Mouse (Mus musculus) fibroblast of lung, adult 2 months (primary cell): ENCODE results near the gene Irak1.
A peak's percentile ranks its signal among the peaks of the same experiment; 100 is the strongest.

Experiments used
- DNase-seq: peaks from one replicate; pipeline ENCODE4 v3.0.0-alpha.2; 2011; ENCODE audit warnings: low read depth

Irak1 gene

DNA sequence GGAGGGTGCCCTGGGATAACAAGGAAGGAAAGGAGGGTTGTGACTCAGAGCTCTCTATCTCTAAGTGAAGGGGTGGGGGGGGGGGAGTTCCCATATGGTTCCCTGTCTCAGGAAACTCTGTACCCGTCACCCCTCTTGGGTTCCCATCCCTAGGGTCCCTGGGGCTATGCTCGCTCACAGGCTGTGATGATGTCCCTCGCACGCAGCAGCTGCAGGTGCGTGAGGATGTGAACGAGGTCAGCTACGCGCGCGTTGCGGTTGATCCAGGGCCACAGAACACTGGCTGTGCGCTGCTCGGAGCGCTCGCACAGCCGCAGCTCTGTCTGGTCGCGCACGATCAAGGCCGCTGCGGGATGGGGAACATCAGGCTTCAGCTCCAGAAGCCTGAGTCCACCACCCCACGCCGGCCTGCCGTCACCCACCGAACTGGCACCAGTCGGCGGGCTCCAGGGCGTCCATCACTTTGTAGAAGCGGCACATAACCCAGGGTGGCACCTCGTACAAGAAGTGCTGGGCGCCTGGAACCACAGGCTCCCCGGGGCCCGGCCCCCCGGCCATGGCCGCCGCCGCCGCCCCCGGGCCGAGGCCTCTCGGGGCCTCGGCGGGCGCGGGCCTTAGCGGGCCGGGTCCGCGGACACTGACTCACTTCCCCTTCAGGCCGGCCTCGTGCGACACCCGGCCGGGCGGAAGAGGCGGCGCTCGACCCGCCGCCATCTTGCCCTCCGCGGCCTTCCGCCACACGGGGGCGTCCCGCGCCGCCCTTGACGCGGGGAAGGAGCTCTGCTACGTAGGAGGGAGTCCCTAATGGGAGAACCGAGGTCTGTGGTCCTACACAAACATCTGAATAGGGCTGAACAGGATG, at the start of gene Irak1:
Gene Irak1 (minus strand): TSS at position 731 of the 862 bp plus-strand sequence.
- DNase-seq: no peak

DNA sequence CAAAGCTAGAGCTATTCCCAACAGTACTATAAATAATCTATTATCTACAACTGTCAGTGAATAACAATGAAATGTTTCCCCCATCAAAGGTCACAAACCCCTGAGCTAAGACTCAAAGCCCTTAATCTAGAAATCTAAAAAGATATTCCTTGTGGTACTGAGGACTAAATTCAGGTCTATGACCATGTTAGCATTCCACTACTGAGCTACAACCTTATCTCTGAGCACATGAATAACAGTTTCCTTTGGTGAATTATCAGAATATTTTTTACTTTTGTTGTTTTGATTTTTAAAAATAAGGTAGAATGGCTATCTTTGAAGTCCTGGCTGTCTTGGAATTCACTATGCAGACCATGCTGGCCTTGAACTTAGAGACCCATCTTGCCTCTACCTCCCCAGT, 47.1 kb upstream of the Irak1 start:
- DNase-seq: no peak

DNA sequence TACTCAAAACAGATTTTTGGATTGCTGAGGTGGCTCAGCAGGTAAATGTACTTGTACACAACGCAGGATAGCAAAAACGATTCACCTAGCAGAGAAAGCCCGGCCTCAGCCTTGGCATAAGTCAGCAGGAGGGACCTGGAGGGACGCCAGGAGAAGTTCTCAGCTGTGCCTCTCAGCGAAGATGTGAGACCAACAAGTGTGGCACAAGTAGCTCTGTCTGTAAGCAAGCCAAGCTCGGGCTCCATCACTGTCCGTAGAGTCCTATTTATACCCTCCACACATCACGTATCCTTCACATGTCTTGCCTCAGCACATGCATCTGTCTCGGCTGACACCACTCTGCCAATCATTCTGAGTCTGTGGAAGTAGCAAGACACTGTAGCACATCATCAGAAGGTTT, 44.2 kb upstream of the Irak1 start:
- DNase-seq: no peak

DNA sequence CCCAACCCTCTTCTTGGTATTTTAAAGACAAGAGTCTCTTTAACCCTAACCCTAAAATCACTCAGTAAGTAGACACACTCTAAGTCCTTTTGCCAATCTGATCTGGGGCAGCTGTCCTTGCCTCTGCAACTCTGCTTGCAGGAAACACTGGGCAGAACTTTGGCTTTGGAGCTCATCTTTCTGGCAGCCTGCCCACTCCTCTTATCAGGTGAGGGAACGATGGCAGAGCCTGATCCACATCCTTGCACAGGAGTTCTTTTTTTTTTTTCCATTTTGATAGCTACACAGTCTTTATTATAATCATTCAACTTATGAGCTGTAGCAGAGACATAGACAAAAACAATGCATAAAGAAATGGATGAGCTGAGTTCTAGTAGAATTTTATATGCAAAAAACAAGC, 21.4 kb upstream of the Irak1 start:
- DNase-seq: no peak

DNA sequence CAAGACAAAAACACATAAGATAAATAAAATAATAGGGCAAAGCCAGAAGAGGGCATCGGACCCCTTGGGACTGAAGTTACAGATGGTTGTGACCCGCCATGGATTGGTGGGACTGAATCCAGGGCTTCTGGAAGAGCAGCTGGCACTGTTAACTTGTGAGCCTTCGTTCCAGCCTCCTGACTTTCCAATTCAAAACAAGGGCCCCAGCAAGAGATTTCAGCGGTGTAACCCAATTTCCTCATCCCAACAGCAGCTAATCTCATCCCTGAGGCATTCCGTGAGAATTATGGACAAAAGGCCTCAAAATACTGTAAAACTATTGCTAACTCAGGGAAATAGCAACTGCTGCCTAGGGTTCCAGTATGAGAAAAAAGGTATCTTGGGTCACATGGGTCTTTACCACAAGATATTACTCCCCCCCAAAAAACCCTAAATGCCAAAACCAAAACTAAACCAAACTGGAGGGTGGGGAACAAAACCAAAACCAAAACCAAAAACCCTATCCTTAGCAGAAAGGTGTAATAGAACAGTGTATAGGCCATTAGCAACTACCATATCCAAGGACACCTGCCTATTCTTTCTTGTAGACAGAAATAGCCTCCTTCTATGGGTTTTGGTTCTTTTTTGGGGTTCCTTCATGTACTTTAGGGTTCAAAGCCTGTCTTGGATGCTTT, 14.1 kb upstream of the Irak1 start:
- no peak for DNase-seq

DNA sequence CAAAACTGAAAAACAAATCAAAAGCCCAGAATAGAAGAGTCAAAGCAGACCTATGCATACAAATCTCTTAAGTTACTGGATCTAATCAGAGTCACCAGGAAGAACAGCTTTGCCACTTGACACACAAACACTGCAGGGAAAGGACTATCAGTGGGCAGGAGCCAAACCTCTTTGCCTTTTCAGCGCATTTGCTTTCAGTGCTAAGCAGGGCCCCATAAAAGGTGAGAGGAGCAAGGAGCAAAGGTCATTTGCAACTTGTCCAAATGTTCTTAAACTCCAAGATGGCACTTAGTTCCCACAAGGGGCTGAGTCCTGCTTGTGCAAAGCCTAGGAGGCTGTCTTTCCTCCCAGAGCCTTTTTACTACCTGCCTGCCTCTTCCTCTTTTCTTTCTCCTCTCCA, 6.3 kb upstream of the Irak1 start:
- DNase-seq: no peak

DNA sequence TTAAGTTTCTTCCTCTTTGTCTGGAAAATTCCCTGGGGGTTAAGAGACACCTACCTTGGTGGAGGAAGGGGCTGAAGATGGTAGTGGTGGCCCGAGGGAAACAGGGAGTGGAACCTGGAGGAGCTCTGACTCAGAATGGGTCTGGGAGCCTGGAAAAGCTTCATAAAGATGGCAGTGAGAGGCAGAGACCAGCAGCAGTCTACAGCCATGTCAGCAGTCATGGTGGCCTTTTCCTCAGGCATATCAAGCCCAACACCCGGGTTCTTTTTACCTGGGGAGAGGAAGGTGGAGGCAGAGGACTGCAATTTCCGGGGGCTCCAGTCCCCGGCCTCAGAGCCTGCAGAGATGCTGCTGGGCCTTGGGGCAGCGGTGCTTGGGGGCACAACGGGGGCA, 927 bp downstream of the Irak1 start:
- no peak for DNase-seq

DNA sequence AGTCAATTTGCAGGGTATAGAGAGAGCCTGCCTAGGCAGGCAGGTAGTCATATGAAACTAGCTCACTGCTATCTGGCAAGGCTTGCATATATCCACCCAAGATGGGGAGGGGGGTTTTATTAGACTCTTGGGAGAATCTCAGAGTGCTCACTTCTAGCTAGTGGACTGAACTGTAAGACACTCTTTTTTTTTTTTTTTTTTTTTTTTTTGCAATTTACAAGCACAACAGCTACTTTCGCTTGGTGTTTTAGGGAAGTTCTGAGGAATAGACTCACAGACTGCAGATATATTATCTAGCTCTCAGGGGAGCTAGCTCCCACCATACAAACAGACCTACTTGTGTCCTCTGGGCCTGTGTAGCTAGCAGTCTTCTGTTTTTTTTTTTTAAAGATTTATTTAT, 9.1 kb downstream of the Irak1 start:
- DNase-seq: no peak

DNA sequence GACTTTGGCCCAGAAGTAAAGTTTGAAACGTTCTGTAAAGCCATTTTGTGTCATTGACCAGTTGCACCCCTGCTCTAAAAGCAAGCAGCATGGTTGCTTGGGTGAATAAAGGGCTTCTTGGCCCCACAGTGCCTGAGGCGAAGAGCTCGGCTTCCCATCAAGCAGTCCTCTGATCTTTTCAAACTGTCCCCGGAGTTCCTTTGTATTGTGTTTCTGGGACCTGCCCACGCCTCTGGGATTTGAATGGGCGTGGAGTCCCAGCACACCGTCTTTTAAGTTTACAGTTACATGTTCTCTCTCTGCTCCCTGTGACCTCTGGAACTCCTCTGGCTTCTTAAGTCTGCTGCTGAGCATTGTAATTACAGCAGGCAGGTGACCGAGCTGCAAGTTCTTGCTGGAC, 15.7 kb downstream of the Irak1 start:
- no peak for DNase-seq

DNA sequence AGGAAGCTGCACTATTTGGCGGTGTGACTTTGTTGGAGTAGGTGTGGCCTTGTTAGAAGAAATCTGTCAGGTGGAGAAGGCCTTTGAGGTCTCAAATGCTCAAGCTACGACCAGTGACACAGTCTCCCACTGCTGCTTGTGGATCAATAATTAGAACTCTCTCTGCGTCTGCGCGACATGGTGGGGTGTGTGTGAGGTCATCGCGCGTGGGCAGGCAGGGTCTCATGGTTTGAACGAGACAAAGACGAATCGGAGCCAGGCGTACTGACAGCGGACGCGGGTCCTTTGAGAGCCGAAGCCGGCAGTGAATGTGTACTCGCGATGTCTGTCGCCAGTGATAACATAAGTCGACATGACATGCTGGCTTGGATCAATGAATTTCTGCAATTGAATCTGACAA, 17.3 kb downstream of the Irak1 start:
- no peak for DNase-seq

DNA sequence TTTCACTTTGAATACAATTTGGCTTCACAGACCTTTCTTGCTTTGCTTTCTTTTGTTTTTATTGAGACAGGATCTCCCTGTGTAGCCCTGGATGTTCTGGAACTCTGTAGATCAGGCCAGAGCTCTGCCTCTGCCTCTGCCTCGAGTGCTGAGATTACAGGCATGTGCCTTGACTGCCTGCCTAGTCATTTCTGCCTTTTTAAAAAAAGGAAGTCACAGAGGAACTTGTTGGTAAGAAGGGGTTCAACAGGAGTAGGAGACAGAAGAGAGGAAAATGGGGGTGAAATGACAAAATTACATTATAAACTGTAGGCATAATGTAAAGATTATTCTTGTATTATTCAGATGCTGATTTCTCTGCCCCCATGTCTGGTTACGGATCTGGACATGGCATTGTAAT, 20.1 kb downstream of the Irak1 start:
- DNase-seq: no peak

DNA sequence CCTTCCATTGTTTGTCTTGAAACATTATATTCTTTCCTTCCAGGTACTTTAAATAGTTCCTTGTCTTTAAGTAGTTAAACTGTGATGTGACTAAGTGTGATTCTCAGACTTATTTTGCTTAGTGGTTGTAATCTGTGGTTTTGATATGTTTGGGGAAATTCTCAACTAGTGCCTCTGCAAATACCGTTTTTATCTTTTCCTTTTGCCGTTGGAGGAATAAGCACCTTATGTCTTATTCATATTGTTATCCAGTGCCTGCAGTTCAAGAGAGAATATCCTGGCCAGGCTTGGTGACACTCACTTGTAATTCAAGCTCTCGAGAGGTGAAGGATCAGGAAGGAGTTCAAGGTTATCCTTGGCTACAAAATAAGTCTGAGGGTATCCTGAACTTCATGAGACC, 22.7 kb downstream of the Irak1 start:
- no peak for DNase-seq

DNA sequence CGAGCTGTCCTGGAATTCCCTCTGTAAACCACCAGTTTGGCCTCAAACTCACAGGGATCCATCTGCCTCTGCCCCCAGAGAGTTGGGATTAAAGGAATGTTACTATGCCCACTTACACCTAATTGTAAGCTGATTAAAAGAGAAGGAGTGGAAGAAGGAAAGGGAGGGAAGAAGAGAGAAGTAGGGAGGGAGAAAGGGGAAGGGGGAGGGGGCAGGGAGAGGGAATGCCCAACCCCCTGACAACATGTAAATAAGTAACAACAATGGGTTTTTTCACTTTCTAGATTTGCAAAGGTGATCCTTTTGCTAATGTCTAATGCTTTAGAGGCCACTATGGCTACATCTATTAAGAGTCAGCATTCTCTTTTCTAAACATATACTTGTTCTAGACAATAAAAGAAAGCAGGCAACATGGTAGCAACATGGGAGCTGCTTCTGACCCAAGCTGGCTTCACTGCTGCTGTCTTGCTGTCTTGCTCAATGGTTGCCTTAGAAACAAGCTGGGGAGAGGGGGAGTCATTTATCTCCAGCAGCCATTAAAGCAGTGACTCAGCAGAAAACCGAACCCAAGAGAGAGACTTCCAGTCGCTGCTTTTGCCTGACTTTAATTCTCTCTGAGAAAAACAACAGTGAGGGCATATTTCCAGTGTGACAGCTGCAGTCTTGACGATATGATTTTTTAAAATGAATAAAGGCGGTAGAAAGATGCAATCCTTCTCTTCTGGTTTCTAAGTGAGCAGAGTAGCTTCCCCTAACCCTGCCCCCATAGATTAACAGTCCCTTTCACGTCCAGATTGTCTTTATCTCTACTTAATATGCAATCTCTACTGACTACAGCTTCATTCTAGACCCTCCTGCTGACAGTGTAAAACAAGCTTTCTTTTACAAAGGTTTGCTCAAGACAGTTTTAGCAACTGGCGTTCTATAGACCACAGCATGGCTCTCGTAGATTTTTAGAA, 24.5 kb downstream of the Irak1 start:
- peak; percentile 64 for DNase-seq

DNA sequence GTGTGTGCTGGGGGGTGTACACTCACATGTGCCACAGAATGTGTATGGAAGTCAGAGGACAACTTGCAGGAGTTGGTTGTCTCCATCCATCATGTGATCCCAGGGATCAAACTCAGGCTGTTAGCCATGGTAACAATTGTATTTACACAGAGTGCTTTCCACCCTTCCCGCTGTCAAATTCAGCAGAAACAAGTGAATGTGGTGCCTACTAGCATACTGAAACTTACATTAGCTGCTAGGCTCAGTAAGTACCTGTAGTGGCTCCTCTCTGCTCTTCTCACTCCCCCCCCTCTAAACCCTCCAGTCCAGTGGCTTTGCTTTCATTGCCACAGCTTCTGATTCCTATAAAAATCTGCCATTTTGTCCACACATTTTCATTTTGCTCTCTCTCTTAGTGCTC, 45.9 kb downstream of the Irak1 start:
- DNase-seq: no peak

DNA sequence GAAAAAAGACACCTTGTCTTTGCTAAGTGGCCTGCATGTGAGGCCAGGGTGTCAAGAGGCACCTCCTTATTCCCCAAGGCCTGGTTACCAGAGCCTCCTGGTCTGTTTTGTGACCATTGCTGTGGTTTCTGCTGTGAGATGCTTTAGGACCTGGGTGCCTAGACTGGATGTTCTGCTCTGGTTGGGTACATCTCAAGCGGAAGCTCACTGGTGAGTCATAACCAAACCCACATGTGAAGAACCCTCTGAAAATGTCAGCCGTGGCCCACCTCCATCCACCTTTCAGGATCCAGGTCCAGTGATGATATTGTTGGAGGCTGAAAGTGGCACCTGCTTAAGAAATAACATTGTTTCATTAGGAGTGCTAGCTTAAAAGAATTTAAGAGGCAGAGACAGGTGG, 47.4 kb downstream of the Irak1 start:
- no peak for DNase-seq

DNA sequence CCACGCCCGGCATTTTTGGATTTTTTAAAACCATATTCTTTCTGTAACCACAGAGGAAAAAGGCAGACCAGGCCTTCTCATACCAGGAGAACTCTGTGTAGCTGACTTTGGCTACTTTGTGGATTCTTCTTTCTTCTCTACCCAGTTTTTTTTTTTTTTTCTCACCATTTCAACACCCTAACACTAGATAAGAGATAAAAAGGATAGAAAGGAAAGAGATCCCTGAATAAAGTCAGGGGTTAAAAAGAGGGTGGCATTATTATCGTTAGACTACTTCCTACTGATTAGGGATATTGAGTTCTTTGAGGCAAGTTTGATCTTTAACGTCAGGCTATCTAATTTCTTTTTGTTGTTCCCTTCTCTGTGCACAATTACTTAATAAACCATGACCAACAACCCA, 50.9 kb downstream of the Irak1 start:
- DNase-seq: no peak

DNA sequence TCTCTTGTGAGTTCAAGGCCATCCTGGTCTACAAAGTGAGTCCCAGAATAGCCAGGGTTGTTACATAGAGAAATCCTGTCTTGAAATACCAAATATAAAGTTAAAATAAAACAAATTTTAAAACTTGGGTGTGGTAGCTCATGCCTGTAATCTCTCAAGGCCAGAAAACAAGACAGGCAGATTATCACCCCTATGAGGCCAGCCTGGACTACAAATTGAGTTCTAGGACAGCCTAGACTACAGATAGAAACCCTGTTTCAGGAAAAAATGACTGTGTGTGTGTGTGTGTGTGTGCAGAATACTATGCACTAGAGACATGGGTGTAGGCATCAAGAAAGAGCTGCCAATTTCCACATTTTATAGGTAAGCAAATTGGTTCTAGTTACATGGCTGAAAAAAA, 52.9 kb downstream of the Irak1 start:
- no peak for DNase-seq

DNA sequence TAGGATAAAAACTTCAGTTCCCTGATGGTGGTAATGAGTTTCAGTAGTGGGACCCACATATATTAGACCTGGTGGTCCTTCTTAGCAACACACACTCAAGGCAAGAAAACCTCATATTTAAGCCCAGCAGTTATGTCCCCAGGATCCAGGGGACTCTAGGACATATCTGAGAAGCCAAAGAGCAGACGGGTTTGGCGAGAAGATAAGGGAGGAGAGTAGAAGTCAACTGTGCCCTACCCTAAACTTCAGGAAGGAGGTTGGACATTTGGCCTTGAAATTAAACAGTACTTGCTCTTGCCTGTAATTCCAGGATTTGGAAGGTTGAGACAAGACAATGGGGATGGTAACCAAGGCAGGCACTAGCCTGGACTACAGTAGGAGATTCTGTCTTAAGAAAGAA, 54.0 kb downstream of the Irak1 start:
- no peak for DNase-seq

DNA sequence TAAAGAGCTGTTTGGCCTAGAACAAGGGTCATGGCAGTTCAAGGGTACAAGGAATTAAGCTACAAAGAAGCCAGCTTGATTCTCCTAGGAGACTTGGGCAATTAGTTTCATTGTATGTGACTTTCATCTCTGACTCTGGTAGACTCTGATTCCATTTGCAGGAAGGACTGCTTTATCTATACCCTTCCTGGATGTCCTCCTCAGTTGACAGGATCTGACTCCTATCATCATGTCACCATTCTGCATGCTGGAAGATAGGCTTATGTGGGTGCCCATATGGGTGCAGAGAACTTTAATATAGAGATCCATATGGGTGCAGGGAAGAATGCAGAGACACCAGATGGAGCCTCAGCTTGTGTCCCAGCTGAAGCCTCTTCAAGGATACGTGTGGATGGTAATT, 54.6 kb downstream of the Irak1 start:
- no peak for DNase-seq

DNA sequence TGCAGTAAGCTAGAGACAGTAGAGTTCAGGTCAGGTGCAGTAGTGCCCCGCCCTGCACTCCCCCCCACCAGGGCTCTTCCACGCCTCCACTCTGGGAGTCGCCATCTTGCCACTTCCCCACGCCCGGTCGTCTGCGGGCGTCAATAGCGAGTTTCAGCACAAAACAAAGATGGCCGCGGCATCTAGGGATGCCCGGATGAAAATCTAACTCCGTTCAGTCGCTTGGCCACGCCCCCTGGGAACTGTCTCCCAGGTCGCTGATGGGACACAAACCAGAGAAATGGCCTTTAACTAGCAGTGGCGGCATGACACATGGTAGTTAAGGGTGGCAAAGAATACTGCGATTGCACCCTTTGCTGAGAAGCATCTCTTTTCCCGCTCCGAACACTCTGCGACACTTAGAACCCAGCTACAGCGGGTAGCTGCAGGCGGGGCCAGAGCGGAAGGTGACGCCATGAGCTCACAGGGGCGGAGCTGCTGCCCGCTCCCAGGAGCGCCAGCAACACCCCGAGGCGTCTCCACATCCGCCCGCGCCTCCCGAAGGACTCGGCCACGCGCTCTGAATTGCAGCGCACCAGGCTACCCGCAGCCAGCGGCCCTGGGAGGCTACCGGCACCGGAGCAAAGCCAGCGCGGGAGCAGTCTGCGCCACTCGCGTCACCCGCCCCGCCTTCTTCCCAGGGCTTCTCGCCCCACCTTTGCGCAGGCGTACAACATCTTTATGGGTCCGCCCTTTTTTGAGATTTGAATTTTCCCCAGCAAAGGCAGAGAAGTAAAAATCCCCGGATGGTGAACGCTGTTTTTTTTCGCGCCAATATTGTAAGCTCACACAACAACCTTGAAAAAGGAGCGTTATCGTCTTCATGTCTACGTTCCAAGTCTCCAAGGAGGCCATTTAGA, 56.3 kb downstream of the Irak1 start:
- peak; percentile 69 for DNase-seq
